Mouse (Mus musculus): ENCODE data around the gene Ppil2. TPM values are rescaled to one million over a fixed set of nuclear protein-coding genes. Genes with fewer than 3 reads are reported as not detected.

The Ppil2 gene
- polyA plus RNA-seq, 1 experiment from 2014 or later, result 126 TPM

MicroRNA genes within 50 kb of the gene (microRNA counts, 519-probe panel; counts per million panel counts)
- microRNA mmu-miR-130b, result 5,004 counts per million, percentile 85 among the panel's probes with 10 or more counts
- microRNA mmu-miR-301b, result 3,385 counts per million, percentile 44 among the panel's probes with 10 or more counts

Small RNA genes within 50 kb of the gene (microRNA-seq; reads per million reads assigned to microRNA genes)
- 9,168 reads per million, percentile 95 among the genes with 10 or more reads in this experiment for gene Mir130b
- 166 reads per million, percentile 64 among the genes with 10 or more reads in this experiment for gene Mir301b

Other genes starting within 250 kb of the Ppil2 start
- gene Igll1, start 247.3 kb downstream of the Ppil2 start, polyA plus RNA-seq (2014; fragmentation: Nextera tagmentation; extraction: Ambion mirVana), result not detected in 2 replicates
- 64.0 and 64.3 TPM in 2 replicates for gene Top3b, start 240.5 kb downstream of the Ppil2 start, polyA plus RNA-seq (2014; fragmentation: Nextera tagmentation; extraction: Ambion mirVana)
- gene Vpreb1, start 240.4 kb downstream of the Ppil2 start, polyA plus RNA-seq (2014; fragmentation: Nextera tagmentation; extraction: Ambion mirVana), result 1.9 and 2.1 TPM in 2 replicates
- gene Ppm1f, start 214.8 kb downstream of the Ppil2 start, polyA plus RNA-seq (2014; fragmentation: Nextera tagmentation; extraction: Ambion mirVana), result 16.3 and 19.6 TPM in 2 replicates
- gene Mapk1, start 127.9 kb downstream of the Ppil2 start, polyA plus RNA-seq (2014; fragmentation: Nextera tagmentation; extraction: Ambion mirVana), result 181 and 189 TPM in 2 replicates
- gene Ypel1, start 41.6 kb downstream of the Ppil2 start, polyA plus RNA-seq (2014; fragmentation: Nextera tagmentation; extraction: Ambion mirVana), result 25.5 and 32.3 TPM in 2 replicates
- 38.5 TPM in 2 replicates for gene 2610318N02Rik, start 13.9 kb upstream of the Ppil2 start, polyA plus RNA-seq (2014; fragmentation: Nextera tagmentation; extraction: Ambion mirVana)
- gene Sdf2l1, start 21.1 kb upstream of the Ppil2 start, polyA plus RNA-seq (2014; fragmentation: Nextera tagmentation; extraction: Ambion mirVana), result 55.7 and 69.0 TPM in 2 replicates
- 25.2 and 31.0 TPM in 2 replicates for gene Ydjc, start 33.4 kb upstream of the Ppil2 start, polyA plus RNA-seq (2014; fragmentation: Nextera tagmentation; extraction: Ambion mirVana)
- gene Ccdc116, start 36.0 kb upstream of the Ppil2 start, polyA plus RNA-seq (2014; fragmentation: Nextera tagmentation; extraction: Ambion mirVana), result 2.0 and 2.2 TPM in 2 replicates
- 341 and 345 TPM in 2 replicates for gene Ube2l3, start 91.4 kb upstream of the Ppil2 start, polyA plus RNA-seq (2014; fragmentation: Nextera tagmentation; extraction: Ambion mirVana)
- 0.50 and 0.60 TPM in 2 replicates for gene Rimbp3, start 97.3 kb upstream of the Ppil2 start, polyA plus RNA-seq (2014; fragmentation: Nextera tagmentation; extraction: Ambion mirVana)
- gene Hic2, start 122.3 kb upstream of the Ppil2 start, polyA plus RNA-seq (2014; fragmentation: Nextera tagmentation; extraction: Ambion mirVana), result 5.0 and 5.3 TPM in 2 replicates
- gene Tmem191c, start 164.8 kb upstream of the Ppil2 start, polyA plus RNA-seq (2014; fragmentation: Nextera tagmentation; extraction: Ambion mirVana), result 9.0 and 10.8 TPM in 2 replicates
- gene Serpind1, start 220.1 kb upstream of the Ppil2 start, polyA plus RNA-seq (2014; fragmentation: Nextera tagmentation; extraction: Ambion mirVana), result 0.19 and 0.22 TPM in 2 replicates